Mouse (Mus musculus) spleen, adult 2 months (tissue): ENCODE measurements around the gene Tns1.

Experiments used
- CTCF ChIP-seq: fragments of 200-500 bp; IDR thresholded peaks from 2 replicates; pipeline ENCODE4 v1.5.1; 2011; ENCODE audit warnings: mild to moderate bottlenecking, inconsistent platforms; ENCODE audit not compliant: insufficient read depth, insufficient read length, insufficient replicate concordance; ENCODE audit errors: extremely low read depth
- POLR2A ChIP-seq: fragments of 200-500 bp; IDR thresholded peaks from 2 replicates; pipeline ENCODE4 v1.6.1; 2011; ENCODE audit warnings: low read depth, low read length, inconsistent platforms

DNA sequence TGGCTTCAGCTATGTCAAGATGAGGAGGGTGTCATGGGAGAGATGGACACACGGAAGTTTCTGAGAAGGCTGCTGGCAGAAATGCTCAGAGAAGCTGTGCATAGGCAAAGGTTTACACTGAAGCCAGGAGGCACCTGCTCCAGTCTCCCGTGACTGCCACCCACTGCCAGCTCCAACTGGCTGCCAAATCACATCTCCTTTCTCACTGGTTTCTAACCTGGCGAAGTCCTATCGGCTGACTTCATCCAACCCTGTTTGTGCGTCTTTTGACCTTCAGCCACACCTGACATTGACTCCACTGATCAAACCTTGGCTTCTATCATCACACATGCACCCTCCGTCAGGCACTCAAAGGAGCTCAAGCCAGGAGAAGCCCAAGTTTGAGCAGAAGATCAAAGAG is 6.4 kb downstream of the Tns1 start:
- TF ChIP-seq CTCF (no peak), POLR2A (no peak)
